In genomic region chr4:126067401-126068077, GRCm38 (mm10) we compare ENCODE assay signal across 10 mouse cellular contexts. TPM values are rescaled to one million over a fixed set of nuclear protein-coding genes. Genes with fewer than 3 reads are reported as not detected.
DNase-seq lines count a peak whose midpoint lies in the region; ATAC-seq and TF ChIP-seq lines count a peak whose summit lies in the region.
"Had no signal": no experiment of that assay in that cellular context is flagged by ENCODE, and none has a peak within 500 bp of the region (broad histone marks: within the 10 kb centered on the region; RNA-seq: fewer than 3 reads in every experiment).

No protein-coding gene starts in this region.

- TF ChIP-seq CTCF in liver, adult 2 months (IDR thresholded peaks at IDR 0.05; ENCODE audit: low read depth, low read length) = no peak
- TF ChIP-seq CTCF in forebrain, postnatal 0 days (IDR thresholded peaks at IDR 0.05; ENCODE audit: low read depth) = no peak

- ATAC-seq in forebrain, embryonic 13.5 days = 0 out of 2 replicates have a peak, but pooled peaks have one; percentile 33
- no peak for ATAC-seq in forebrain, embryonic 11.5 days (replicated peaks; ENCODE audit: low FRiP score)
- ATAC-seq in liver, embryonic 12.5 days = no peak
- peak; percentile 66 for ATAC-seq in forebrain, postnatal 0 days
- ATAC-seq in liver, embryonic 11.5 days (replicated peaks; ENCODE audit: low FRiP score) = no peak

- no peak overlapping the region; the same call in 1 of the 2 replicates for H3K9ac ChIP-seq in forebrain, embryonic 13.5 days
- no peak overlapping the region for H3K9ac ChIP-seq in forebrain, embryonic 11.5 days (ENCODE audit: low read length)
- H3K9ac ChIP-seq in liver, adult 2 months (ENCODE audit: low read depth, low read length) = no peak overlapping the region
- H3K9ac ChIP-seq in liver, embryonic 12.5 days = no peak overlapping the region
- no peak overlapping the region for H3K9ac ChIP-seq in forebrain, postnatal 0 days
- no peak overlapping the region for H3K9ac ChIP-seq in liver, embryonic 11.5 days (ENCODE audit: low read depth, low read length)

- no peaks in the 10 kb centered on the region for H3K79me2 ChIP-seq in liver, adult 2 months (ENCODE audit: control insufficient read depth, insufficient read depth, low read length)
- no peaks in the 10 kb centered on the region for H3K79me2 ChIP-seq in myocyte (ENCODE audit: control insufficient read depth, insufficient read depth)

- 65% methylated on average over 15 of the region's 15 CpGs for WGBS in forebrain, embryonic 13.5 days
- WGBS in forebrain, embryonic 11.5 days = 81% methylated on average over 15 of the region's 15 CpGs
- 44% methylated on average over 15 of the region's 15 CpGs for WGBS in liver, adult 2 months
- WGBS in liver, embryonic 12.5 days (ENCODE audit: insufficient replicate concordance) = 59% methylated on average over 15 of the region's 15 CpGs
- WGBS in forebrain, postnatal 0 days = 43% methylated on average over 15 of the region's 15 CpGs
- 76% methylated on average over 15 of the region's 15 CpGs for WGBS in liver, embryonic 11.5 days
- WGBS in hindbrain, embryonic 10.5 days = 82% methylated on average over 15 of the region's 15 CpGs

- H3K27me3 ChIP-seq in forebrain, embryonic 13.5 days = no peaks in the 10 kb centered on the region
- H3K27me3 ChIP-seq in forebrain, embryonic 11.5 days (ENCODE audit: control insufficient read depth, insufficient read depth, low read length) = no peaks in the 10 kb centered on the region
- no peaks in the 10 kb centered on the region for H3K27me3 ChIP-seq in liver, adult 2 months (ENCODE audit: control insufficient read depth, insufficient read depth, low read length)
- no peaks in the 10 kb centered on the region for H3K27me3 ChIP-seq in liver, embryonic 12.5 days (replicated peaks)
- H3K27me3 ChIP-seq in forebrain, postnatal 0 days (ENCODE audit: insufficient read depth, low read length) = no peaks in the 10 kb centered on the region
- no peaks in the 10 kb centered on the region for H3K27me3 ChIP-seq in myocyte (ENCODE audit: control insufficient read depth, insufficient read depth, insufficient read length)
- no peaks in the 10 kb centered on the region for H3K27me3 ChIP-seq in liver, embryonic 11.5 days (replicated peaks; ENCODE audit: control insufficient read depth, insufficient read depth, low read length)
- H3K27me3 ChIP-seq in hindbrain, embryonic 10.5 days (ENCODE audit: insufficient read depth, poor library complexity, severe bottlenecking) = no peaks in the 10 kb centered on the region

- no peak for TF ChIP-seq POLR2A in liver, adult 2 months (IDR thresholded peaks at IDR 0.05; ENCODE audit: extremely low read depth, insufficient read depth, low read length)
- no peak for TF ChIP-seq POLR2A in myocyte (IDR thresholded peaks at IDR 0.05; ENCODE audit: insufficient read length, low read depth)

- H3K27ac ChIP-seq in forebrain, embryonic 13.5 days = peak overlapping the region; percentile 22; the same call in 1 of the 2 replicates
- no peak overlapping the region for H3K27ac ChIP-seq in forebrain, embryonic 11.5 days (ENCODE audit: low read depth, low read length)
- no peak overlapping the region for H3K27ac ChIP-seq in liver, adult 2 months (replicated peaks; ENCODE audit: insufficient read depth, low read depth, low read length)
- no peak overlapping the region for H3K27ac ChIP-seq in liver, embryonic 12.5 days
- H3K27ac ChIP-seq in forebrain, postnatal 0 days (ENCODE audit: low read depth, low read length) = no peak overlapping the region
- H3K27ac ChIP-seq in liver, embryonic 11.5 days (ENCODE audit: low read depth, low read length) = no peak overlapping the region
- no peak overlapping the region for H3K27ac ChIP-seq in hindbrain, embryonic 10.5 days

- no peak for DNase-seq in forebrain, embryonic 11.5 days (ENCODE audit: low spot score)
- peak; percentile 60 for DNase-seq in liver, adult 2 months (ENCODE audit: extremely low read depth, low read depth, low spot score)
- peak; percentile 63 for DNase-seq in forebrain, postnatal 0 days
- DNase-seq in liver, embryonic 11.5 days (ENCODE audit: low spot score) = no peak
- DNase-seq in hindbrain, embryonic 10.5 days (ENCODE audit: low spot score) = no peak
- DNase-seq: right cerebral cortex, postnatal 25 days; thymus, postnatal 25 days had no signal

- no peaks in the 10 kb centered on the region for H3K36me3 ChIP-seq in forebrain, embryonic 13.5 days (ENCODE audit: poor library complexity, severe bottlenecking)
- H3K36me3 ChIP-seq in forebrain, embryonic 11.5 days (ENCODE audit: control insufficient read depth, insufficient read depth, low read length) = no peaks in the 10 kb centered on the region
- no peaks in the 10 kb centered on the region for H3K36me3 ChIP-seq in liver, adult 2 months (ENCODE audit: control insufficient read depth, insufficient read depth, low read length)
- no peaks in the 10 kb centered on the region for H3K36me3 ChIP-seq in liver, embryonic 12.5 days
- no peaks in the 10 kb centered on the region for H3K36me3 ChIP-seq in forebrain, postnatal 0 days (ENCODE audit: insufficient read depth)
- no peaks in the 10 kb centered on the region for H3K36me3 ChIP-seq in myocyte (ENCODE audit: control insufficient read depth, insufficient read depth)
- no peaks in the 10 kb centered on the region for H3K36me3 ChIP-seq in liver, embryonic 11.5 days (ENCODE audit: control insufficient read depth, insufficient read depth, low read length)
- H3K36me3 ChIP-seq in hindbrain, embryonic 10.5 days = peaks cover 2% of the 10 kb centered on the region; the same call in 1 of the 2 replicates

- H3ac ChIP-seq in myocyte (ENCODE audit: control insufficient read depth, insufficient read length) = no peak overlapping the region

- no peaks in the 10 kb centered on the region for H3K4me1 ChIP-seq in forebrain, embryonic 13.5 days
- H3K4me1 ChIP-seq in forebrain, embryonic 11.5 days (replicated peaks; ENCODE audit: control insufficient read depth, insufficient read depth, low read length) = no peaks in the 10 kb centered on the region
- peaks cover 5% of the 10 kb centered on the region for H3K4me1 ChIP-seq in liver, adult 2 months (ENCODE audit: control insufficient read depth, insufficient read depth, low read length)
- H3K4me1 ChIP-seq in liver, embryonic 12.5 days = no peaks in the 10 kb centered on the region
- H3K4me1 ChIP-seq in forebrain, postnatal 0 days (ENCODE audit: insufficient read depth) = no peaks in the 10 kb centered on the region
- no peaks in the 10 kb centered on the region for H3K4me1 ChIP-seq in liver, embryonic 11.5 days (replicated peaks; ENCODE audit: control insufficient read depth, insufficient read depth, low read length)
- H3K4me1 ChIP-seq in hindbrain, embryonic 10.5 days (replicated peaks) = no peaks in the 10 kb centered on the region

- no peak overlapping the region for H3K4me2 ChIP-seq in forebrain, embryonic 13.5 days
- no peak overlapping the region for H3K4me2 ChIP-seq in forebrain, embryonic 11.5 days (ENCODE audit: low read depth, low read length, severe bottlenecking)
- H3K4me2 ChIP-seq in liver, embryonic 12.5 days = no peak overlapping the region
- no peak overlapping the region for H3K4me2 ChIP-seq in forebrain, postnatal 0 days (ENCODE audit: low read depth)
- peak overlapping the region; percentile 15 for H3K4me2 ChIP-seq in myocyte (ENCODE audit: low read depth)
- no peak overlapping the region for H3K4me2 ChIP-seq in liver, embryonic 11.5 days

- H3K9me3 ChIP-seq in forebrain, embryonic 13.5 days (replicated peaks) = no peaks in the 10 kb centered on the region
- no peaks in the 10 kb centered on the region for H3K9me3 ChIP-seq in forebrain, embryonic 11.5 days (ENCODE audit: control insufficient read depth, low read length)
- H3K9me3 ChIP-seq in liver, embryonic 12.5 days (replicated peaks) = no peaks in the 10 kb centered on the region
- no peaks in the 10 kb centered on the region for H3K9me3 ChIP-seq in forebrain, postnatal 0 days (ENCODE audit: low read length)
- H3K9me3 ChIP-seq in liver, embryonic 11.5 days (ENCODE audit: control insufficient read depth, low read length) = no peaks in the 10 kb centered on the region
- H3K9me3 ChIP-seq in hindbrain, embryonic 10.5 days = no peaks in the 10 kb centered on the region

- H3K4me3 ChIP-seq in forebrain, embryonic 13.5 days = no peak overlapping the region
- no peak overlapping the region for H3K4me3 ChIP-seq in forebrain, embryonic 11.5 days (ENCODE audit: low read depth, low read length)
- H3K4me3 ChIP-seq in liver, adult 2 months (ENCODE audit: insufficient read depth, low read depth, low read length) = no peak overlapping the region
- H3K4me3 ChIP-seq in liver, embryonic 12.5 days = no peak overlapping the region
- H3K4me3 ChIP-seq in forebrain, postnatal 0 days (ENCODE audit: low read depth, low read length) = no peak overlapping the region
- no peak overlapping the region for H3K4me3 ChIP-seq in myocyte
- no peak overlapping the region for H3K4me3 ChIP-seq in liver, embryonic 11.5 days (ENCODE audit: low read depth, low read length)
- no peak overlapping the region for H3K4me3 ChIP-seq in hindbrain, embryonic 10.5 days

RNA-seq across cellular contexts. Expression of gene Oscp1, which starts 9.2 kb away (rescaled TPM):
- polyA plus RNA-seq in forebrain, embryonic 13.5 days (2015; fragmentation: Nextera tagmentation; extraction: Ambion mirVana) = 27.8 and 37.7 TPM in 2 replicates
- polyA plus RNA-seq in forebrain, embryonic 11.5 days (2014; fragmentation: Nextera tagmentation; extraction: Ambion mirVana) = 26.3 and 27.8 TPM in 2 replicates
- 0.37 and 0.74 TPM in 2 replicates for total RNA-seq in liver, adult 2 months (2014; rRNA removed)
- 0.20 TPM in 1 of 2 replicates, not detected in the other for polyA plus RNA-seq in liver, adult 2 months (2012; rRNA removed)
- polyA plus RNA-seq in liver, embryonic 12.5 days (2016; fragmentation: Nextera tagmentation; extraction: Ambion mirVana) = 2.8 and 3.0 TPM in 2 replicates
- total RNA-seq in forebrain, postnatal 0 days (2014; rRNA removed) = 30.8 and 32.8 TPM in 2 replicates
- polyA plus RNA-seq in forebrain, postnatal 0 days (2015; fragmentation: Nextera tagmentation; extraction: Ambion mirVana) = 37.4 and 43.7 TPM in 2 replicates
- 12.8 TPM for polyA plus RNA-seq in myocyte (2012; fragmentation: generic; extraction: Trizol)
- 6.6 TPM in 2 replicates for polyA plus RNA-seq in liver, embryonic 11.5 days (2014; fragmentation: Nextera tagmentation; extraction: Ambion mirVana)
- 27.7 and 30.9 TPM in 2 replicates for polyA plus RNA-seq in hindbrain, embryonic 10.5 days (2016; fragmentation: Nextera tagmentation; extraction: Ambion mirVana)

RNA-seq across cellular contexts. Expression of gene Mrps15, which starts 20.8 kb away (rescaled TPM):
- 122 and 125 TPM in 2 replicates for polyA plus RNA-seq in forebrain, embryonic 13.5 days (2015; fragmentation: Nextera tagmentation; extraction: Ambion mirVana)
- polyA plus RNA-seq in forebrain, embryonic 11.5 days (2014; fragmentation: Nextera tagmentation; extraction: Ambion mirVana) = 126 TPM in 2 replicates
- total RNA-seq in liver, adult 2 months (2014; rRNA removed) = 31.0 and 31.8 TPM in 2 replicates
- 31.0 and 35.7 TPM in 2 replicates for polyA plus RNA-seq in liver, adult 2 months (2012; rRNA removed)
- 128 and 138 TPM in 2 replicates for polyA plus RNA-seq in liver, embryonic 12.5 days (2016; fragmentation: Nextera tagmentation; extraction: Ambion mirVana)
- total RNA-seq in forebrain, postnatal 0 days (2014; rRNA removed) = 52.1 and 58.2 TPM in 2 replicates
- 116 and 120 TPM in 2 replicates for polyA plus RNA-seq in forebrain, postnatal 0 days (2015; fragmentation: Nextera tagmentation; extraction: Ambion mirVana)
- polyA plus RNA-seq in myocyte (2012; fragmentation: generic; extraction: Trizol) = 86.8 TPM
- polyA plus RNA-seq in liver, embryonic 11.5 days (2014; fragmentation: Nextera tagmentation; extraction: Ambion mirVana) = 186 and 190 TPM in 2 replicates
- polyA plus RNA-seq in hindbrain, embryonic 10.5 days (2016; fragmentation: Nextera tagmentation; extraction: Ambion mirVana) = 139 and 147 TPM in 2 replicates

RNA-seq across cellular contexts. Expression of gene Lsm10, which starts 28.9 kb away (rescaled TPM):
- polyA plus RNA-seq in forebrain, embryonic 13.5 days (2015; fragmentation: Nextera tagmentation; extraction: Ambion mirVana) = 55.9 and 56.0 TPM in 2 replicates
- 43.0 and 44.4 TPM in 2 replicates for polyA plus RNA-seq in forebrain, embryonic 11.5 days (2014; fragmentation: Nextera tagmentation; extraction: Ambion mirVana)
- total RNA-seq in liver, adult 2 months (2014; rRNA removed) = 20.0 and 30.0 TPM in 2 replicates
- polyA plus RNA-seq in liver, adult 2 months (2012; rRNA removed) = 28.4 TPM in 2 replicates
- 34.5 and 36.7 TPM in 2 replicates for polyA plus RNA-seq in liver, embryonic 12.5 days (2016; fragmentation: Nextera tagmentation; extraction: Ambion mirVana)
- total RNA-seq in forebrain, postnatal 0 days (2014; rRNA removed) = 36.1 and 37.1 TPM in 2 replicates
- 54.5 and 59.5 TPM in 2 replicates for polyA plus RNA-seq in forebrain, postnatal 0 days (2015; fragmentation: Nextera tagmentation; extraction: Ambion mirVana)
- 50.5 TPM for polyA plus RNA-seq in myocyte (2012; fragmentation: generic; extraction: Trizol)
- 46.6 and 53.3 TPM in 2 replicates for polyA plus RNA-seq in liver, embryonic 11.5 days (2014; fragmentation: Nextera tagmentation; extraction: Ambion mirVana)
- 46.8 and 49.1 TPM in 2 replicates for polyA plus RNA-seq in hindbrain, embryonic 10.5 days (2016; fragmentation: Nextera tagmentation; extraction: Ambion mirVana)

RNA-seq across cellular contexts. Expression of gene Stk40, which starts 36.2 kb away (rescaled TPM):
- 34.2 and 36.1 TPM in 2 replicates for polyA plus RNA-seq in forebrain, embryonic 13.5 days (2015; fragmentation: Nextera tagmentation; extraction: Ambion mirVana)
- polyA plus RNA-seq in forebrain, embryonic 11.5 days (2014; fragmentation: Nextera tagmentation; extraction: Ambion mirVana) = 37.4 and 37.5 TPM in 2 replicates
- total RNA-seq in liver, adult 2 months (2014; rRNA removed) = 6.5 and 10.8 TPM in 2 replicates
- polyA plus RNA-seq in liver, adult 2 months (2012; rRNA removed) = 22.5 and 22.9 TPM in 2 replicates
- polyA plus RNA-seq in liver, embryonic 12.5 days (2016; fragmentation: Nextera tagmentation; extraction: Ambion mirVana) = 22.4 and 23.0 TPM in 2 replicates
- total RNA-seq in forebrain, postnatal 0 days (2014; rRNA removed) = 11.7 and 19.6 TPM in 2 replicates
- 13.3 and 14.9 TPM in 2 replicates for polyA plus RNA-seq in forebrain, postnatal 0 days (2015; fragmentation: Nextera tagmentation; extraction: Ambion mirVana)
- polyA plus RNA-seq in myocyte (2012; fragmentation: generic; extraction: Trizol) = 25.9 TPM
- 24.4 and 26.7 TPM in 2 replicates for polyA plus RNA-seq in liver, embryonic 11.5 days (2014; fragmentation: Nextera tagmentation; extraction: Ambion mirVana)
- 46.9 and 47.2 TPM in 2 replicates for polyA plus RNA-seq in hindbrain, embryonic 10.5 days (2016; fragmentation: Nextera tagmentation; extraction: Ambion mirVana)

RNA-seq across cellular contexts. Expression of gene Csf3r, which starts 43.2 kb away (rescaled TPM):
- 0.10 and 0.21 TPM in 2 replicates for polyA plus RNA-seq in forebrain, embryonic 13.5 days (2015; fragmentation: Nextera tagmentation; extraction: Ambion mirVana)
- 0.48 and 0.57 TPM in 2 replicates for polyA plus RNA-seq in forebrain, embryonic 11.5 days (2014; fragmentation: Nextera tagmentation; extraction: Ambion mirVana)
- 0.37 and 0.94 TPM in 2 replicates for total RNA-seq in liver, adult 2 months (2014; rRNA removed)
- polyA plus RNA-seq in liver, adult 2 months (2012; rRNA removed) = 1.4 and 2.9 TPM in 2 replicates
- 2.8 TPM in 2 replicates for polyA plus RNA-seq in liver, embryonic 12.5 days (2016; fragmentation: Nextera tagmentation; extraction: Ambion mirVana)
- 0.43 and 1.3 TPM in 2 replicates for total RNA-seq in forebrain, postnatal 0 days (2014; rRNA removed)
- polyA plus RNA-seq in forebrain, postnatal 0 days (2015; fragmentation: Nextera tagmentation; extraction: Ambion mirVana) = 0.38 and 0.77 TPM in 2 replicates
- polyA plus RNA-seq in myocyte (2012; fragmentation: generic; extraction: Trizol) = not detected
- polyA plus RNA-seq in liver, embryonic 11.5 days (2014; fragmentation: Nextera tagmentation; extraction: Ambion mirVana) = 2.4 and 3.1 TPM in 2 replicates
- polyA plus RNA-seq in hindbrain, embryonic 10.5 days (2016; fragmentation: Nextera tagmentation; extraction: Ambion mirVana) = 0.70 and 1.1 TPM in 2 replicates

Comparison
In these comparisons a context has a peak if more than half of its experiments do, and no peak if none do; other contexts are left out.
1. ATAC-seq: peak in forebrain, embryonic 13.5 days (single experiment) and forebrain, postnatal 0 days (single experiment); none in forebrain, embryonic 11.5 days (single experiment), liver, embryonic 12.5 days (single experiment) and liver, embryonic 11.5 days (single experiment).
2. DNase-seq: peak in liver, adult 2 months (single experiment) and forebrain, postnatal 0 days (single experiment); none in forebrain, embryonic 11.5 days (single experiment), liver, embryonic 11.5 days (single experiment) and hindbrain, embryonic 10.5 days (single experiment).